Mouse (Mus musculus) kidney, adult 2 months (tissue): ENCODE results near the gene Cyren. TPM values are rescaled to one million over a fixed set of nuclear protein-coding genes. Genes with fewer than 3 reads are reported as not detected.

Source experiments
- DNase-seq: peaks from one replicate; pipeline ENCODE4 v3.0.0; 2021
- H3K27ac ChIP-seq: fragments of 200-500 bp; 2 replicates; pipeline ENCODE4 v1.5.1; 2012; ENCODE audit warnings: low read depth, low read length, control low read depth, inconsistent platforms; ENCODE audit not compliant: insufficient read depth
- H3K27me3 ChIP-seq: fragments of 200-500 bp; replicated peaks from 2 replicates; pipeline ENCODE4 v1.6.1; 2012; ENCODE audit warnings: mild to moderate bottlenecking, moderate library complexity, low read length, inconsistent platforms; ENCODE audit not compliant: control insufficient read depth, insufficient read depth
- H3K36me3 ChIP-seq: fragments of 200-500 bp; 2 replicates; pipeline ENCODE4 v1.6.1; 2012; ENCODE audit warnings: mild to moderate bottlenecking, moderate library complexity, low read length, inconsistent platforms; ENCODE audit not compliant: control insufficient read depth, insufficient read depth
- H3K4me1 ChIP-seq: fragments of 200-500 bp; 2 replicates; pipeline ENCODE4 v1.6.1; 2011; ENCODE audit warnings: low read length; ENCODE audit not compliant: control insufficient read depth, insufficient read depth
- H3K4me3 ChIP-seq: fragments of 200-500 bp; 2 replicates; pipeline ENCODE4 v1.5.1; 2011; ENCODE audit warnings: mild to moderate bottlenecking, low read depth, low read length, control low read depth; ENCODE audit not compliant: insufficient read depth
- CTCF ChIP-seq: fragments of 200-500 bp; conservative IDR thresholded peaks from 2 replicates; pipeline ENCODE4 v1.5.1; 2011; ENCODE audit warnings: low read depth, mild to moderate bottlenecking, control low read depth, low read length, moderate library complexity, mixed read lengths; ENCODE audit not compliant: insufficient read depth, insufficient read length
- POLR2A ChIP-seq: fragments of 200-500 bp; IDR thresholded peaks from one replicate; pipeline ENCODE4 v1.6.1; 2011; ENCODE audit warnings: low read depth, low read length, control low read depth
- WGBS: fragments of 180-500 bp; shearing (Covaris S2); methylation state at CpG from one replicate; pipeline ENCODE4 v1.1.7; 2018; 5-methylcytosine and 5-hydroxymethylcytosine counted together
- polyA plus RNA-seq: library from polyadenylated mRNA; depleted of rRNA; stranded (reverse); fragments of >200 nt; gene quantifications from 2 replicates; pipeline ENCODE4 v1.2.3, GENCODE M21; 2012

The Cyren gene
- polyA plus RNA-seq, 1 experiment, result 6.7 TPM

- WGBS, result 52% methylated on average over 6 of the region's 6 CpGs
- H3K4me3 ChIP-seq, result no peak overlapping the region
- peak; percentile 81 for DNase-seq
- peaks cover 10% of the 10 kb centered on the region for H3K4me1 ChIP-seq
- peaks cover 2% of the 10 kb centered on the region; the same call in 1 of the 2 replicates for H3K36me3 ChIP-seq
- no peak overlapping the region for H3K27ac ChIP-seq
- TF ChIP-seq CTCF (peak; percentile 67), POLR2A (no peak)
- H3K27me3 ChIP-seq, result no peaks in the 10 kb centered on the region
Measured at GRCm38 (mm10) chr6:34879911-34880475, 2.1 kb upstream of the Cyren start.

- no peak for DNase-seq
- TF ChIP-seq CTCF, result no peak
- no peak for TF ChIP-seq POLR2A
- H3K27me3 ChIP-seq, result no peaks in the 10 kb centered on the region
- no peak overlapping the region for H3K27ac ChIP-seq
- no peak overlapping the region for H3K4me3 ChIP-seq
- no peaks in the 10 kb centered on the region; the same call in 1 of the 2 replicates for H3K36me3 ChIP-seq
- 90% methylated on average over 16 of the region's 16 CpGs for WGBS
- H3K4me1 ChIP-seq, result peaks cover 10% of the 10 kb centered on the region
Measured at GRCm38 (mm10) chr6:34879101-34879740, 1.4 kb upstream of the Cyren start.

GRCm38 (mm10) chr6:34876835-34877156 lies 1.1 kb downstream of the Cyren start:
- peaks cover 10% of the 10 kb centered on the region for H3K4me1 ChIP-seq
- no peak overlapping the region for H3K4me3 ChIP-seq
- no peaks in the 10 kb centered on the region; the same call in 1 of the 2 replicates for H3K36me3 ChIP-seq
- no peak for DNase-seq
- TF ChIP-seq POLR2A (no peak), CTCF (no peak)
- H3K27me3 ChIP-seq, result no peaks in the 10 kb centered on the region
- WGBS, result 38% methylated on average over 2 of the region's 2 CpGs
- no peak overlapping the region for H3K27ac ChIP-seq

- no peak overlapping the region for H3K4me3 ChIP-seq
Measured at GRCm38 (mm10) chr6:34875966-34876834, 1.7 kb downstream of the Cyren start.

DNA sequence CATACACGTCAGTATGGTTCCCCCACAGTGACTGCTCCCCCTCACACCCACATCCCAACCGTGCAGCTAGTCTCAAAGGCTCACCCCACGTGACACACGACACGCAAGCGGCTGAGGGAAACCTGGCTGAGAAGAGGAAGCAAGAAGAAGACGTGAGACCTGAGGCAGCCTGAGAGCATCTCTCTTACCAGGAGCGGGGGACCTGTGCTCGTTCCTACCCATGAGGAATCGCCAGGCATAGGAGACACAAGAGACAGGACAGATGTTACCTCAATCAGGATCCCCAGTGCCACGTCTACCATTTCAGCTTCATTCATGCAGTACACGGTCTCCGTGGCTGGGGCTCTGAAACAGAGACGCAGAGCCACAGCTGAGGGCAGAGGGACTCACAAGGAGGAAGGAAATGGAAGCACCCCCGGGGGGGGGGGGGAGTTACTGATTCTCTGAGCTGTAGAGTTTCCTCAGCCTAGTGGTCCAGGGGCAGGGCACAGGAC lies 2.5 kb downstream of the Cyren start:
- TF ChIP-seq CTCF (no peak), POLR2A (peak; percentile 17)
- peak overlapping the region; percentile 27; the same call in 1 of the 2 replicates for H3K4me3 ChIP-seq
- H3K4me1 ChIP-seq, result peaks cover 10% of the 10 kb centered on the region
- no peaks in the 10 kb centered on the region; the same call in 1 of the 2 replicates for H3K36me3 ChIP-seq
- WGBS, result 61% methylated on average over 15 of the region's 15 CpGs
- no peaks in the 10 kb centered on the region for H3K27me3 ChIP-seq
- no peak for DNase-seq
- H3K27ac ChIP-seq, result peak overlapping the region; percentile 79

More at GRCm38 (mm10) chr6:34875966-34876834, 1.7 kb downstream of the Cyren start:
- Histone ChIP-seq H3K27me3 (no peaks in the 10 kb centered on the region), H3K36me3 (no peaks in the 10 kb centered on the region; the same call in 1 of the 2 replicates), H3K27ac (peak overlapping the region; percentile 79), H3K4me1 (peaks cover 10% of the 10 kb centered on the region)
- WGBS, result 77% methylated on average over 12 of the region's 12 CpGs
- TF ChIP-seq CTCF (no peak), POLR2A (no peak)
- no peak for DNase-seq

DNA sequence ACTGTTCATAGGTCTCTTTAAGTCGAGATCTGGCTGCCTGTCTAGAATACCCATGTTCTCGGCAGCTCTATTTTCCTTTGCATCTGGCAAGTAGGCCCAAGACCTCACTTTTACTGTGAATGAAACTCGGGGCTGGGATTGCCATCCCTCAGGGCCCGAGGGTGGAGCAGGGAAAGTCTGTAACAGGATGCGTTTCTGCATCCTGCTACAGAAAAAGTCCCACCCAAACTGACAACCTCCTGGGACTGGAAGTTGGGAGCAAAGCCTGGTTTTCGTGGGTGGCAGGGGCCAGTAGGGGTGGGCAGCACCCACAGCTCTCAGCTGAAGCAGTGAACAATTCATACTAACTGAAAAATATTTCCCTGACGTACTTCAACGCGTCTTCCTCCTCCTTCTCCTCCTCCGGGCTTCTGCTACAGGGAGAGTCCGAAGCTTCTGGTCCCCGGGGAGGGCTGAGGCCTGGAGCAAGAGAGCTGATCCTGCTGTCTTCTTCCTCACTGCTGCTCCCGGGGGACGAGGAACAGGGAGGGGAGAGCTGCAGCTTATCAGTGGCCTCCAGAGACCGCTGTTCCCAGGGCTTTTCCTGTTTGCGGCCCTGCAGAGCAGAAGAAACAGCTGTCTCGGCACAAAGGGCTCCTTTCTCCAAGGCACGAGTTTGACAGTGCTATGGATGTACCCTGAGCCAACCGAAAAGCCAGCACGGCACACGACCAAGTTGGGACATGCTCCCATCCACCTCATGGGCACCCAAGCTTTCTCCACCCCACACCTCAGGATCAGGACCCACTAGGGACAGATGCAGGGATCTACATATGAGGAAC lies 3.5 kb downstream of the Cyren start:
- 0 out of 2 replicates have a peak, but pooled peaks have one; percentile 11 for TF ChIP-seq CTCF
- TF ChIP-seq POLR2A, result peak; percentile 13
- H3K4me1 ChIP-seq, result peaks cover 15% of the 10 kb centered on the region
- no peak overlapping the region for H3K4me3 ChIP-seq
- peak overlapping the region; percentile 79 for H3K27ac ChIP-seq
- no peaks in the 10 kb centered on the region for H3K27me3 ChIP-seq
- WGBS, result 51% methylated on average over 21 of the region's 21 CpGs
- peak; percentile 90 for DNase-seq
- H3K36me3 ChIP-seq, result no peaks in the 10 kb centered on the region; the same call in 1 of the 2 replicates

- WGBS, result 82% methylated on average over 10 of the region's 10 CpGs
Measured at GRCm38 (mm10) chr6:34872871-34873270, 5.0 kb downstream of the Cyren start.

More at GRCm38 (mm10) chr6:34872871-34873270, 5.0 kb downstream of the Cyren start:
- DNase-seq, result no peak
- Histone ChIP-seq H3K4me3 (no peak overlapping the region), H3K27me3 (no peaks in the 10 kb centered on the region), H3K4me1 (peaks cover 15% of the 10 kb centered on the region), H3K27ac (peak overlapping the region; percentile 41), H3K36me3 (no peaks in the 10 kb centered on the region; the same call in 1 of the 2 replicates)
- no peak for TF ChIP-seq POLR2A
- TF ChIP-seq CTCF, result no peak
